Comparison of ENCODE assay signal across 13 mouse cellular contexts in genomic region chr7:101028444-101028757, GRCm38 (mm10). TPM values are rescaled to one million over a fixed set of nuclear protein-coding genes. Genes with fewer than 3 reads are reported as not detected.
DNase-seq lines count a peak whose midpoint lies in the region; ATAC-seq and TF ChIP-seq lines count a peak whose summit lies in the region.
"Had no signal": no experiment of that assay in that cellular context is flagged by ENCODE, and none has a peak within 500 bp of the region (broad histone marks: within the 10 kb centered on the region; RNA-seq: fewer than 3 reads in every experiment).

No protein-coding gene starts in this region.

- no peaks in the 10 kb centered on the region for H3K36me3 ChIP-seq in liver, embryonic 15.5 days (replicated peaks)
- H3K36me3 ChIP-seq in forebrain, postnatal 0 days (ENCODE audit: insufficient read depth), result no peaks in the 10 kb centered on the region
- H3K36me3 ChIP-seq: embryonic facial prominence, embryonic 10.5 days had no signal

- peak; percentile 62 for DNase-seq in left cerebral cortex, postnatal 4 days
- DNase-seq in left cerebral cortex, adult 11 months (ENCODE audit: low spot score), result no peak
- peak; percentile 34 for DNase-seq in heart, adult 8-10 months (ENCODE audit: low spot score)
- no peak for DNase-seq in kidney, adult 18-20 months
- no peak for DNase-seq in forebrain, postnatal 0 days
- DNase-seq: cerebellum, adult 8-10 months; kidney, postnatal 10 days had no signal

- TF ChIP-seq CTCF in forebrain, postnatal 0 days (IDR thresholded peaks at IDR 0.05; ENCODE audit: low read depth), result no peak

- H3K9me3 ChIP-seq in liver, embryonic 15.5 days (replicated peaks), result no peaks in the 10 kb centered on the region
- H3K9me3 ChIP-seq in forebrain, postnatal 0 days (ENCODE audit: low read length), result no peaks in the 10 kb centered on the region
- H3K9me3 ChIP-seq: embryonic facial prominence, embryonic 10.5 days had no signal

- intact Hi-C loops in left cerebral cortex, postnatal 4 days (cut with DNase I), result no loop called here

- 0 out of 2 replicates have a peak, but pooled peaks have one; percentile 34 for ATAC-seq in liver, embryonic 15.5 days (ENCODE audit: insufficient read depth)
- peak; percentile 40 for ATAC-seq in megakaryocyte, adult 5-6 weeks (ENCODE audit: poor library complexity, severe bottlenecking)
- ATAC-seq in forebrain, postnatal 0 days, result no peak

- H3K4me2 ChIP-seq in liver, embryonic 15.5 days, result peak overlapping the region; percentile 13; the same call in 1 of the 2 replicates
- H3K4me2 ChIP-seq in forebrain, postnatal 0 days (ENCODE audit: low read depth), result no peak overlapping the region

- peaks cover 23% of the 10 kb centered on the region for H3K4me1 ChIP-seq in liver, embryonic 15.5 days (replicated peaks)
- H3K4me1 ChIP-seq in forebrain, postnatal 0 days (ENCODE audit: insufficient read depth), result no peaks in the 10 kb centered on the region

- H3K4me3 ChIP-seq in liver, embryonic 15.5 days (replicated peaks), result no peak overlapping the region
- no peak overlapping the region for H3K4me3 ChIP-seq in forebrain, postnatal 0 days (ENCODE audit: low read depth, low read length)
- H3K4me3 ChIP-seq: embryonic facial prominence, embryonic 10.5 days; left cerebral cortex, adult 2 months had no signal

- no peak overlapping the region for H3K9ac ChIP-seq in liver, embryonic 15.5 days
- H3K9ac ChIP-seq in forebrain, postnatal 0 days, result no peak overlapping the region
- H3K9ac ChIP-seq: liver, embryonic 14.5 days had no signal

- peak overlapping the region; percentile 55; the same call in 1 of the 2 replicates for H3K27ac ChIP-seq in liver, embryonic 15.5 days (replicated peaks)
- no peak overlapping the region for H3K27ac ChIP-seq in forebrain, postnatal 0 days (ENCODE audit: low read depth, low read length)
- H3K27ac ChIP-seq: embryonic facial prominence, embryonic 10.5 days; left cerebral cortex, adult 2 months; liver, embryonic 14.5 days had no signal

- 0 out of 2 replicates have a peak, but pooled peaks cover 4% of the 10 kb centered on the region for H3K27me3 ChIP-seq in liver, embryonic 15.5 days
- H3K27me3 ChIP-seq in forebrain, postnatal 0 days (ENCODE audit: insufficient read depth, low read length), result no peaks in the 10 kb centered on the region

- 36% methylated on average over 5 of the region's 5 CpGs for WGBS in liver, embryonic 15.5 days (ENCODE audit: insufficient replicate concordance)
- 89% methylated on average over 5 of the region's 5 CpGs for WGBS in forebrain, postnatal 0 days

RNA-seq across cellular contexts. Expression of gene P2ry2, which starts 15.7 kb away (rescaled TPM):
- 1 to 10 TPM; 1.2 to 1.3 TPM for total RNA-seq in left cerebral cortex, postnatal 4 days (2021)
- total RNA-seq in heart, adult 8-10 months (2022), result 10 to 100 TPM; 24.6 to 27.7 (median 27.2) TPM
- 1.5 and 2.1 TPM in 2 replicates for polyA plus RNA-seq in liver, embryonic 15.5 days (2015; fragmentation: Nextera tagmentation; extraction: Ambion mirVana)
- total RNA-seq in megakaryocyte, adult 5-6 weeks (2015), result 1.6 and 2.1 TPM in 2 replicates
- total RNA-seq in megakaryocyte, adult 5-6 weeks (2017), result 3.6 and 3.7 TPM in 2 replicates
- total RNA-seq in forebrain, postnatal 0 days (2014; rRNA removed), result 0.38 and 0.67 TPM in 2 replicates
- polyA plus RNA-seq in forebrain, postnatal 0 days (2015; fragmentation: Nextera tagmentation; extraction: Ambion mirVana), result 0.24 and 0.40 TPM in 2 replicates
- polyA plus RNA-seq: inflammation-experienced regulatory T-cells, adult 6 months had no signal

RNA-seq across cellular contexts. Expression of gene P2ry6, which starts 54.0 kb away (rescaled TPM):
- 1 to 10 TPM; 2.0 to 2.5 TPM for total RNA-seq in left cerebral cortex, postnatal 4 days (2021)
- 1 to 10 TPM; 2.7 to 4.0 (median 3.3) TPM for total RNA-seq in heart, adult 8-10 months (2022)
- 4.1 and 5.0 TPM in 2 replicates for polyA plus RNA-seq in liver, embryonic 15.5 days (2015; fragmentation: Nextera tagmentation; extraction: Ambion mirVana)
- 32.8 and 34.2 TPM in 2 replicates for total RNA-seq in megakaryocyte, adult 5-6 weeks (2015)
- 12.0 and 12.9 TPM in 2 replicates for total RNA-seq in megakaryocyte, adult 5-6 weeks (2017)
- total RNA-seq in forebrain, postnatal 0 days (2014; rRNA removed), result 1.2 and 2.3 TPM in 2 replicates
- 3.1 and 3.8 TPM in 2 replicates for polyA plus RNA-seq in forebrain, postnatal 0 days (2015; fragmentation: Nextera tagmentation; extraction: Ambion mirVana)

Comparison
In these comparisons a context has a peak if more than half of its experiments do, and no peak if none do; other contexts are left out.
1. DNase-seq: peak in left cerebral cortex, postnatal 4 days (single experiment) and heart, adult 8-10 months (single experiment); none in left cerebral cortex, adult 11 months (single experiment), kidney, adult 18-20 months (single experiment) and forebrain, postnatal 0 days (single experiment).
2. RNA of gene P2ry2, which starts 15.7 kb away (total RNA-seq): 24.6 to 27.7 TPM in heart, adult 8-10 months; 1.6 to 3.7 TPM in megakaryocyte, adult 5-6 weeks, 1.2 to 1.3 TPM in left cerebral cortex, postnatal 4 days and 0.38 to 0.67 TPM in forebrain, postnatal 0 days; every median in the first group is over 4 times any median in the second.